Mouse (Mus musculus): ENCODE measurements around the gene Cacna1h. TPM values are rescaled to one million over a fixed set of nuclear protein-coding genes. Genes with fewer than 3 reads are reported as not detected.
A peak's percentile ranks its signal among the peaks of the same experiment; 100 is the strongest.

The Cacna1h gene
- polyA plus RNA-seq, 1 experiment from 2014 or later: 13.8 TPM

DNA sequence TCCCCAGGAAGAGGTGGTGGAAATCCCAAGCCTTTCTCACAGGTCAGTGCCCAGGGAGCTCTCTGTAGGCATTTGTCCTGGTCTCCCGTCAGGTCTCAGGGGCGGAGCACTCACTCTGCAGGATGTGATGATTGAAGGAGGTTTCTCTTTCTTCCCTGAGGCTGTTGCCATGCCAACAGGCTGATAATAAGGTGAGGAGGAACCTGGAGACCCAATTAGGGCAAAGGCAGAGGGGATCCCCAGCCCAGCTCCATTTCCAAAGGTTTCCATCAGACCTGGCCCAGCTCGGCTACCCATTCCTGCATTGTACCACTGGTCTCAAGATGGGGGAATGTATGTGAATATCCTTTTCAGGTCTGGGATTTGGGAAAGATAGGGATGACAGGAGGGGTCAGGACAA lies 29.4 kb downstream of the Cacna1h start:
- peaks cover 49% of the 10 kb centered on the region for H3K4me1 ChIP-seq
- no peak overlapping the region for H3K4me2 ChIP-seq (replicated peaks)
- no peak overlapping the region for H3K4me3 ChIP-seq
- H3K27me3 ChIP-seq: peaks cover 58% of the 10 kb centered on the region
- no peaks in the 10 kb centered on the region for H3K9me3 ChIP-seq
- no peak overlapping the region for H3K27ac ChIP-seq (replicated peaks)
- ATAC-seq (replicated peaks): no peak
- no peaks in the 10 kb centered on the region for H3K36me3 ChIP-seq
- WGBS: 23% methylated on average over 3 of the region's 3 CpGs
- H3K9ac ChIP-seq (replicated peaks): no peak overlapping the region

DNA sequence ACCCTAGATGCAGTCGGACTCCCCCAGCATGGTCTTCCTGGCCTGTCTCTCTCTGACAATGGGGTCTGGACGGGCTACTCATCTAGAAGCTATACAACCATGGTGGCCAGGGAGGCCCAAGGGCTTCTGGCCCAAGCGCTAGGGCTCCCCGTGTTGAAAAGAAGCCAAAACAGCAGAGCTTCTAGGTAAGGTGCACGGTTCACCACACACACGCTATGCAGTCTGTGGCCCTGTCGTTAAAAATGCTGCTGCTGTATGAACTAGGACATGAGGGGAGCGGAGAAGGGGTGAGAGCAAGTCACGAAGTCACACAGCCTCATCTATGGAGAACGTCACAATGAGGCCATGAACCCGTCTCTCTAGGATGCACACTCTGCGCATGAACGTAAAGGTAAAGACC lies 31.4 kb downstream of the Cacna1h start:
- no peak overlapping the region for H3K9ac ChIP-seq (replicated peaks)
- no peaks in the 10 kb centered on the region for H3K9me3 ChIP-seq
- H3K4me1 ChIP-seq: peaks cover 46% of the 10 kb centered on the region
- H3K4me3 ChIP-seq: no peak overlapping the region
- 68% methylated on average over 13 of the region's 13 CpGs for WGBS
- no peaks in the 10 kb centered on the region for H3K36me3 ChIP-seq
- no peak overlapping the region for H3K4me2 ChIP-seq (replicated peaks)
- no peak overlapping the region for H3K27ac ChIP-seq (replicated peaks)
- H3K27me3 ChIP-seq: peaks cover 62% of the 10 kb centered on the region
- no peak for ATAC-seq (replicated peaks)

DNA sequence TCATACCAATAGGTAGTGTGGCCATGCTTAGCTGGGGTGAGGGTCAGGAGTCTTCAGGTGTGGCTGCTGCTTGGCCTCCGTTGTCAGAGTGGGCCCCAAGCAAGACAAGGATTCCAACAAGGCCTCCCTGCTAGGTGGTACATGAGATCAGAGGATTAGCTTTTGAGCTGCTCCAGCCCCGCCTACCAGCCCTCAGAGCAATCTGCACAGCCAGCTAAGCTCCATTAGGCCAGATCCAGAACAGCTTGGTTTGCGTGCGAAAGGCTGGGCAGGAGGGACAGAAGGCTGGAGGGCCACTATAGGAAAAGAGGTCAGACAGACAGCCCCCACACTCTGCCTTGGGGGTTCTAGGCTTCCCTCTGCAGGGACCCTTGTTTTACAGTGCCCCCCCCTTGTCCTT lies 32.1 kb downstream of the Cacna1h start:
- Histone ChIP-seq H3K9ac (replicated peaks) (no peak overlapping the region), H3K27me3 (peaks cover 62% of the 10 kb centered on the region), H3K4me2 (replicated peaks) (no peak overlapping the region), H3K4me1 (peaks cover 39% of the 10 kb centered on the region), H3K36me3 (no peaks in the 10 kb centered on the region), H3K4me3 (no peak overlapping the region), H3K9me3 (no peaks in the 10 kb centered on the region), H3K27ac (replicated peaks) (no peak overlapping the region)
- no peak for ATAC-seq (replicated peaks)
- WGBS: 8% methylated on average over 4 of the region's 4 CpGs

DNA sequence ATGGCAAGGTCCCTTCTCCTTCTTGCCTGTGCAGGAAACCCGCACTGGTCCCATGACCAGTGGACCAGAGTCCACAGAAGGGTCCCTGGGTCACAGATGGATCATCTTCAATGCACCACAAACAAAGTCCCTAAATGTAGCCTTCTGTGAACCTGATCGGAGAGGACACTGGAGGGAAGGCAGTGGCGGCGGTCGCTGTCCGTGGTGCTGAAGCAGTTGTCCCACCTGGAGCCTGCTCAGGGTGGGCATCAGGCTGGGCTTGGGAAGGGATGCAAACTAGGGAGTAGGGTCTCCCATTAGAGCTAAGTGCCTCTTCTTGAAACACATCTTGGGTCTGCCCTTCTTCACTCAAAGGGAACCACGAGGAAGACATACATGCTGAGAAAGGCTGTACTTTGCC lies 33.1 kb downstream of the Cacna1h start:
- H3K27ac ChIP-seq (replicated peaks): no peak overlapping the region
- no peaks in the 10 kb centered on the region for H3K36me3 ChIP-seq
- peaks cover 29% of the 10 kb centered on the region for H3K4me1 ChIP-seq
- 12% methylated on average over 7 of the region's 7 CpGs for WGBS
- H3K9ac ChIP-seq (replicated peaks): no peak overlapping the region
- H3K27me3 ChIP-seq: peaks cover 62% of the 10 kb centered on the region
- no peak overlapping the region for H3K4me2 ChIP-seq (replicated peaks)
- no peak overlapping the region for H3K4me3 ChIP-seq
- ATAC-seq (replicated peaks): no peak
- no peaks in the 10 kb centered on the region for H3K9me3 ChIP-seq

GRCm38 (mm10) chr17:25398520-25398838 lies 35.1 kb downstream of the Cacna1h start:
- peaks cover 12% of the 10 kb centered on the region for H3K4me1 ChIP-seq
- peak; percentile 49 for ATAC-seq (replicated peaks)
- no peaks in the 10 kb centered on the region for H3K36me3 ChIP-seq
- H3K9me3 ChIP-seq: no peaks in the 10 kb centered on the region
- peaks cover 49% of the 10 kb centered on the region for H3K27me3 ChIP-seq
- WGBS: 7% methylated on average over 13 of the region's 13 CpGs
- H3K4me3 ChIP-seq: no peak overlapping the region
- H3K9ac ChIP-seq (replicated peaks): no peak overlapping the region
- H3K4me2 ChIP-seq (replicated peaks): no peak overlapping the region
- H3K27ac ChIP-seq (replicated peaks): 0 out of 2 replicates have a peak overlapping the region, but pooled peaks have one; percentile 27

DNA sequence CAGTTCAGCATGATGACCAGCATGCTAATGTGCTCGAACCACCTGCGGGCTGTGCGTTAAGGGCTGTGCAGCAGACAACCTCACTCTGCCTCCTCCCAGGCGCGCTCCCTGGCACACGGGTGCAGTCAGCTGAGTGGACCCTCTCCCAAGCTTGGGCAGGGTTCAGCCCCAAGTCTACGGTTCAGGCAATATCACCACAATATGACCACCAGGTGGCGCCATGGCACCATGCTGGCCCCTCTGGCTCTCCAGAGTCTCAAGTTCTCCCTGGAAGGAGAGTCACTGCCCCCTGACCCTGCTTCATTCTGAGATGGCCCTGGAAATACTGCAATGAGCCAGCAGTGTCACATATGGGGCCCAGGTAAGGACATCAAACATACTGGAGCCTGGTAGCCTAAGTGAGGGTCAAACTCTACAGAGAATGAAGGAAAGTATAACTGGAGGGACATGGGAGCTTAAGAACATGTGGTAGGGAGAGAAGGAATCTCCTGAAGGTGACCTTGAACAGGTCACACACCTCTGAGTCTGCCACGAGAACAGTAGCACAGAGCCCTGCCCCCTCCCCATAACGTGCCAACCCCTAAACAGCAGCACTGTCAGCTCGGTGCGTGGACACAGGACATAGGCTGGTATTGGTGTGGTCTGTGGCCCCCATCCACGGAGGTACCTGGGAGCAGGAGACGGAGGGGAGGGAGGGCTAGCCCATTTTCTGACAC lies 35.6 kb downstream of the Cacna1h start:
- Histone ChIP-seq H3K36me3 (no peaks in the 10 kb centered on the region), H3K4me1 (peaks cover 12% of the 10 kb centered on the region), H3K4me3 (no peak overlapping the region), H3K27ac (replicated peaks) (no peak overlapping the region), H3K4me2 (replicated peaks) (no peak overlapping the region), H3K9ac (replicated peaks) (no peak overlapping the region), H3K27me3 (peaks cover 44% of the 10 kb centered on the region), H3K9me3 (no peaks in the 10 kb centered on the region)
- peak; percentile 66 for ATAC-seq (replicated peaks)
- 23% methylated on average over 14 of the region's 14 CpGs for WGBS

DNA sequence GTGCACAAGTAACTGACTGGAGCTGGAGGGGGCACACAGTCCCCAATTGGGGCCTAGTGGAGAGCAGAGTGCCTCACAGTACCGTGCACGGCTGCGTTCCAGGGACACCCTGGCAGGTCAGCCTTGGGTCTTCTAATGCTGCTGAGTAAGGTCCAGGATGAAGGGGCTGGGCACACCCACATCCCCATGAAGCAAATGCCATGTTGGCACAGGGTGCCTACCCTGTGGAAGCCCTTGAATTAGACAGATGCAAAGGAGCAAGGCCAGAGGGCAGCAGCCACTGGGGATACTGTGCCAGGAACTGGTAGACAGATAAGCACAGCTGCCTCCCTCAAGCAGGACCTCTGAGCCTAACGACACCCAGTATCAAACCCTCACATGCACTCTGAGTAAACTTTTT lies 39.1 kb downstream of the Cacna1h start:
- WGBS: 80% methylated on average over 4 of the region's 4 CpGs
- Histone ChIP-seq H3K36me3 (peaks cover 10% of the 10 kb centered on the region; the same call in 1 of the 2 replicates), H3K9me3 (no peaks in the 10 kb centered on the region), H3K4me3 (no peak overlapping the region), H3K4me2 (replicated peaks) (no peak overlapping the region), H3K4me1 (peaks cover 12% of the 10 kb centered on the region), H3K27ac (replicated peaks) (no peak overlapping the region), H3K27me3 (peaks cover 9% of the 10 kb centered on the region; the same call in 1 of the 2 replicates), H3K9ac (replicated peaks) (no peak overlapping the region)
- no peak for ATAC-seq (replicated peaks)

GRCm38 (mm10) chr17:25374011-25374410 lies 59.6 kb downstream of the Cacna1h start:
- H3K4me1 ChIP-seq: no peaks in the 10 kb centered on the region
- H3K36me3 ChIP-seq: peaks cover 11% of the 10 kb centered on the region; the same call in 1 of the 2 replicates
- no peaks in the 10 kb centered on the region for H3K9me3 ChIP-seq
- H3K27ac ChIP-seq (replicated peaks): no peak overlapping the region
- H3K4me2 ChIP-seq (replicated peaks): no peak overlapping the region
- no peak overlapping the region for H3K4me3 ChIP-seq
- H3K9ac ChIP-seq (replicated peaks): no peak overlapping the region
- ATAC-seq (replicated peaks): no peak
- WGBS: 57% methylated on average over 9 of the region's 9 CpGs
- 0 out of 2 replicates have a peak, but pooled peaks cover 3% of the 10 kb centered on the region for H3K27me3 ChIP-seq

- H3K9ac ChIP-seq (replicated peaks): no peak overlapping the region
- H3K4me2 ChIP-seq (replicated peaks): no peak overlapping the region
- H3K27me3 ChIP-seq: 0 out of 2 replicates have a peak, but pooled peaks cover 3% of the 10 kb centered on the region
- no peaks in the 10 kb centered on the region for H3K4me1 ChIP-seq
- no peak overlapping the region for H3K27ac ChIP-seq (replicated peaks)
- H3K36me3 ChIP-seq: peaks cover 11% of the 10 kb centered on the region; the same call in 1 of the 2 replicates
- no peak overlapping the region for H3K4me3 ChIP-seq
- 75% methylated on average over 8 of the region's 8 CpGs for WGBS
- ATAC-seq (replicated peaks): no peak
- no peaks in the 10 kb centered on the region for H3K9me3 ChIP-seq
Observed at GRCm38 (mm10) chr17:25372491-25372890, 61.1 kb downstream of the Cacna1h start.

DNA sequence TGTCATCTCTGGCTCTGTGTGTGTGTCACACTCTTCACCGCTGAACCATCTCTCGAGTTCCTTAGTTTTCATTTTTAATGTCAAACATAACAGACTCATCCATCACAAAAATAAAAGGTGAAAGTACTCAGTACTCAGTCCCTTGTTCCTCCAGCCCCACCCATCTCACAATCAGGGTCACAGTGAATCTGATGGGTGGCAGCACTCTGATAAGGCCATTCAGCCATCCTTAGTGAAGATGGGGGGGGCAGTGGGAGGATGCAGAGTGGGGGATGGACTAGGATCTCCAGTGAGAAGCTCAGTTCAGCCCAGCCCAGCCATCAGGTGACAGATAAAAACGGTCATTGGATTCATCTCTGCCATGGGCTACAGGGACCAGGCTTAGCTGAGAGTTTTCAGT lies 64.6 kb downstream of the Cacna1h start, which contains the start of gene Tpsg1:
Gene Tpsg1, plus strand, starts transcription at position 301 of the 400 bp plus-strand sequence.
- H3K4me1 ChIP-seq: no peaks in the 10 kb centered on the region
- ATAC-seq (replicated peaks): no peak
- H3K9ac ChIP-seq (replicated peaks): no peak within 1 kb of the TSS
- no peak within 1 kb of the TSS for H3K27ac ChIP-seq (replicated peaks)
- H3K27me3 ChIP-seq: 0 out of 2 replicates have a peak, but pooled peaks cover 3% of the 10 kb centered on the region
- H3K36me3 ChIP-seq: no peaks in the 10 kb centered on the region
- WGBS: 89% methylated on average over 3 of the region's 3 CpGs
- H3K9me3 ChIP-seq: no peaks in the 10 kb centered on the region
- no peak within 1 kb of the TSS for H3K4me2 ChIP-seq (replicated peaks)
- H3K4me3 ChIP-seq: no peak within 1 kb of the TSS

DNA sequence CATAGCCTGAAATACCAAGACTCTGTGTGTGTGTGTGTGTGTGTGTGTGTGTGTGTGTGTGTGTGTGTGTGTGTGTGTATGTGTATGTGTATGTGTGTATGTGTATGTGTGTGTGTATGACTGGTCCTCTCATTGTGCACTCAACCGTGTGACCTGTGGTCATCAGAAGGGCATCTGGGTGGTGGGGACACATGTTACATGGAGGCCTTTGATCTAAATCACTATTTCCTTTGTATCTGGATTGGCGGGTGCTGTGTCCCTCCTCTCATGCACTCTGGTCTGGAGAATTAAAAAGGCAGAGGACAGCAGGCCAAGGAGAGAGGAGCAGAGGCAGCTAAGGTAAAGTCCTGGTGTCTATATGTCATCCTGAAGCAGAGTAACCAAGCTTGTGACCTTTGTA lies 67.6 kb downstream of the Cacna1h start, which contains the start of gene Tpsb2:
Gene Tpsb2, plus strand, starts transcription at position 301 of the 400 bp plus-strand sequence.
- H3K9me3 ChIP-seq: no peaks in the 10 kb centered on the region
- no peak within 1 kb of the TSS for H3K4me3 ChIP-seq
- H3K27ac ChIP-seq (replicated peaks): no peak within 1 kb of the TSS
- H3K4me2 ChIP-seq (replicated peaks): no peak within 1 kb of the TSS
- WGBS: 82% methylated on average over 2 of the region's 2 CpGs
- H3K4me1 ChIP-seq: no peaks in the 10 kb centered on the region
- H3K9ac ChIP-seq (replicated peaks): no peak within 1 kb of the TSS
- no peaks in the 10 kb centered on the region for H3K27me3 ChIP-seq
- H3K36me3 ChIP-seq: no peaks in the 10 kb centered on the region
- ATAC-seq (replicated peaks): no peak

GRCm38 (mm10) chr17:25363726-25364125 lies 69.9 kb downstream of the Cacna1h start:
- Histone ChIP-seq H3K4me3 (no peak overlapping the region), H3K4me2 (replicated peaks) (no peak overlapping the region), H3K27ac (replicated peaks) (no peak overlapping the region), H3K27me3 (no peaks in the 10 kb centered on the region), H3K4me1 (no peaks in the 10 kb centered on the region), H3K9ac (replicated peaks) (no peak overlapping the region), H3K9me3 (no peaks in the 10 kb centered on the region), H3K36me3 (no peaks in the 10 kb centered on the region)
- no peak for ATAC-seq (replicated peaks)
- 11% methylated on average over 1 of the region's 1 CpGs for WGBS

GRCm38 (mm10) chr17:25361291-25361690 lies 72.3 kb downstream of the Cacna1h start:
- ATAC-seq (replicated peaks): no peak
- no peak overlapping the region for H3K4me2 ChIP-seq (replicated peaks)
- H3K9ac ChIP-seq (replicated peaks): no peak overlapping the region
- H3K27me3 ChIP-seq: no peaks in the 10 kb centered on the region
- WGBS: 71% methylated on average over 2 of the region's 2 CpGs
- H3K4me3 ChIP-seq: no peak overlapping the region
- no peaks in the 10 kb centered on the region for H3K36me3 ChIP-seq
- H3K9me3 ChIP-seq: no peaks in the 10 kb centered on the region
- H3K27ac ChIP-seq (replicated peaks): no peak overlapping the region
- no peaks in the 10 kb centered on the region for H3K4me1 ChIP-seq

Data from forebrain, embryonic 15.5 days (tissue).